Mouse (Mus musculus) C2C12 (cell line): Measurements from ENCODE around the gene Megf8. TPM values are rescaled to one million over a fixed set of nuclear protein-coding genes. Genes with fewer than 3 reads are reported as not detected.

Experiments
- H3K27me3 ChIP-seq: one replicate; pipeline ENCODE4 v1.6.1; 2011; ENCODE audit not compliant: control insufficient read depth, insufficient read depth, insufficient read length
- H3K36me3 ChIP-seq: one replicate; pipeline ENCODE4 v1.6.1; 2011; ENCODE audit not compliant: control insufficient read depth, insufficient read depth
- H3K4me3 ChIP-seq: one replicate; pipeline ENCODE4 v1.5.1; 2011; ENCODE audit warnings: mild to moderate bottlenecking, control low read depth; ENCODE audit not compliant: poor library complexity, insufficient read depth, severe bottlenecking
- H3K79me2 ChIP-seq: one replicate; pipeline ENCODE4 v1.6.1; 2011; ENCODE audit not compliant: control insufficient read depth, insufficient read depth
- H3K79me3 ChIP-seq: one replicate; pipeline ENCODE4 v1.6.1; 2011; ENCODE audit warnings: low read depth, control low read depth
- H3ac ChIP-seq: one replicate; pipeline ENCODE3; 2011; ENCODE audit warnings: low read depth; ENCODE audit not compliant: control insufficient read depth, insufficient read length
- CEBPB ChIP-seq: IDR thresholded peaks from one replicate; pipeline ENCODE4 v1.6.1; 2011; ENCODE audit warnings: low read depth, mild to moderate bottlenecking, control low read depth, moderate library complexity
- CTCF ChIP-seq: IDR thresholded peaks from one replicate; pipeline ENCODE4 v1.5.1; 2011; ENCODE audit not compliant: control insufficient read depth, insufficient read depth, insufficient read length
- FOSL1 ChIP-seq: IDR thresholded peaks from one replicate; pipeline ENCODE4 v1.8.0; 2011; ENCODE audit warnings: mild to moderate bottlenecking, low read length; ENCODE audit not compliant: poor library complexity, insufficient read depth, severe bottlenecking
- MAX ChIP-seq: IDR thresholded peaks from one replicate; pipeline ENCODE4 v1.6.1; 2011; ENCODE audit warnings: mild to moderate bottlenecking, control low read depth
- MYOD1 ChIP-seq: IDR thresholded peaks from one replicate; pipeline ENCODE4 v1.6.1; 2011; ENCODE audit warnings: low read depth; ENCODE audit not compliant: control insufficient read depth, insufficient read length
- MYOG ChIP-seq: IDR thresholded peaks from one replicate; pipeline ENCODE4 v1.6.1; 2011; ENCODE audit not compliant: control insufficient read depth, insufficient read length; ENCODE audit errors: extremely low read depth
- USF1 ChIP-seq: IDR thresholded peaks from one replicate; pipeline ENCODE4 v1.6.1; 2011; ENCODE audit warnings: low read depth, mild to moderate bottlenecking, control low read depth, moderate library complexity
- long read RNA-seq, 2 experiments: library from polyadenylated mRNA; unstranded; transcript quantifications; one replicate each; pipeline ENCODE4 v2.0.0; 2019 to 2020
- polyA plus RNA-seq: library from polyadenylated mRNA; unstranded; fragments of >200 nt; fragmentation: generic; extraction: Trizol; gene quantifications from one replicate; pipeline ENCODE4 v1.2.1, GENCODE M21; 2012; ENCODE audit warnings: missing spikeins

The Megf8 gene
- 31.9 TPM for polyA plus RNA-seq
- long read RNA-seq, experiment 1, partial matches to known transcripts, result 23 of 23 reads
- long read RNA-seq, experiment 1, other reads (novel, unspliced or antisense), result 0 of 23 reads
- long read RNA-seq, experiment 2, partial matches to known transcripts, result 16 of 26 reads
- long read RNA-seq, experiment 2, other reads (novel, unspliced or antisense), result 10 of 26 reads

GRCm38 (mm10) chr7:25316532-25317445, at the start of gene Megf8:
TSS of gene Megf8 (plus strand) at chr7:25317164.
- TF ChIP-seq MYOD1 (no peak), USF1 (no peak), CEBPB (no peak), FOSL1 (no peak), CTCF (peak; percentile 55), MYOG (no peak), MAX (no peak)

DNA sequence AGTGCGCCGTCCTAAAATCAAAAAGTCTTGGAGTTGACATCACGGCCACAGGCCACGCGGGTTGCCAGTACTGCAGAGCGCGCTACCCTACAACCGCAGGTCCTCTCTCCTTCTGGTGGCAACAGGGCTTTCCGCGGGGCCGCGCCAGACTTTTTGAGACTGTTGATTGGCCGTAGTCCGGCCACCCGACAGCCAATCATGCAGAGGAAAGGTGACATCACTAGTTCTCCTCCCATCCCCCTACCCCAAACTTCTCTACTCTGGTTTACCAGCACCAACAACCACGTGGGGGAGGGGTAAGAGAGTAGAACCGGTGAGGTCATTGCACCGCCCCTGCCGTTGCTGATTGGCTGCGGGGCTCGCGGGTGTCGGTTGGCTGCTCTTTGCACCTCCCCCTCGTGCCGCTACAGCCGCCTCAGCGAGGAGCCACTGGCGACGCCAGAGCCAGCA, 49.6 kb upstream of the Megf8 start, which contains the start of gene Cic:
Cic (plus strand) TSS at position 404 of the 450 bp plus-strand sequence.
- Histone ChIP-seq H3K79me3 (peaks cover 3% of the 10 kb centered on the region), H3K27me3 (no peaks in the 10 kb centered on the region), H3K4me3 (peak within 1 kb of the TSS; percentile 49), H3ac (peak within 1 kb of the TSS; percentile 77), H3K36me3 (no peaks in the 10 kb centered on the region), H3K79me2 (no peaks in the 10 kb centered on the region)
- TF ChIP-seq MAX, result peak; percentile 71
- TF ChIP-seq MYOD1, result no peak
- peak; percentile 64 for TF ChIP-seq USF1

More at GRCm38 (mm10) chr7:25316532-25317445, at the start of gene Megf8:
- Histone ChIP-seq H3K4me3 (peak within 1 kb of the TSS; percentile 46), H3K79me2 (peaks cover 45% of the 10 kb centered on the region), H3K27me3 (peaks cover 33% of the 10 kb centered on the region), H3ac (peak within 1 kb of the TSS; percentile 84), H3K36me3 (no peaks in the 10 kb centered on the region), H3K79me3 (peaks cover 15% of the 10 kb centered on the region)

DNA sequence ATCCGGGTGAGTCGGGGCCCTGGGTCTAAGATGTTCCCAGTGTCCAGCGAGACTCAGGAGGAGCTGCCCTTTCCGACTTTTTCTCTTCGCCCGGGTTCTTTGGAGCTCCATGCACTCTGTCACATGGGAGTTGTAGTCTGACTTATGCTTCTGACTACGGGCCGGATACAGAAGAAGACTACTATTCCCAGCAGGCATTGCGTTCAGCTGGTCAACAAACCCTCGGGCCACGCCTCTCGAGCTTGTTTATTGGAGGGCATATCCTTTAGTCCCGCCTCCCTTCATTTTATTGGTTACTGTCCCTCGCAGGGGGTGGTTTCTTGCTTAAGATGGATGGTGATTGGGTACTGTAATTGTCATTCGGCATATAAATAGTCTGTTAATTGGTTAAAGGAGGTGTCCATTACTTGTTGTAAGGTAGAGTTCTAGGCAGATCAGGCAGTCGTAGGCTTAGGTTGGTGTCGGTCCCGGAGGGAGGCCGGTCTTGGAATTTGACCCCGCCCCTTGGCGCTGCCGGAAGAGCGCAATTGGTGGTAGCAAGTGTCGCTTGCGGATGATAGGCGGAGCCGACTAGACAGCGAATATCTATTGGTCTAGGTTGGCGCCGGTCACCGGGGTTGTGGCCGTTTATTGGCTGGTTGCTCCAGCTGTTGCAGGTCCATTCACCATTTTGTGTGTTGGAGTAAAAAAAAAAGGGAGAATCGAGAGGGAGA, 49.1 kb upstream of the Megf8 start:
- Histone ChIP-seq H3ac (peak overlapping the region; percentile 77), H3K4me3 (peak overlapping the region; percentile 49), H3K79me3 (peaks cover 3% of the 10 kb centered on the region), H3K36me3 (no peaks in the 10 kb centered on the region), H3K27me3 (no peaks in the 10 kb centered on the region), H3K79me2 (no peaks in the 10 kb centered on the region)
- TF ChIP-seq USF1, result no peak
- peak; percentile 27 for TF ChIP-seq MAX

DNA sequence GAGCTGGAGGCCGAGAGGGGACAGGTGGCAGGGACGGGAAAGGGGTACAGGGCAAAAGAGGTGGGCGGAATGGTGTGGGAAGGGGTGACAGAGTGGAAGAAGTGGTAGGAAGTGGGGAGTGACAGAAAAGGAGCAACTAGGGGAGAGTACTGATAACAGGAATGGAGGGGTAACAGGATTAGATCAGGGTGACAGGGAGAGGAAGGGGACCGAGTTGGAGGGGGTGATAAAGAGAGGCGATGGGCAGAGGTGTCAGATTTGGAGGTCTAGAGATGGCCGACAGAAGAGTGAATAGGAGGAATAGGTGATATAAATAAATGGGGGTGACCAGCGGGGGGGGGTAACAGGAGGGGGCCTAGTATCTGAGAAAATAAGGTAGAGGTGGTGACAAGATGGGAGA, 48.4 kb upstream of the Megf8 start:
- Histone ChIP-seq H3K27me3 (no peaks in the 10 kb centered on the region), H3ac (peak overlapping the region; percentile 50), H3K79me2 (no peaks in the 10 kb centered on the region), H3K36me3 (no peaks in the 10 kb centered on the region), H3K79me3 (peaks cover 3% of the 10 kb centered on the region), H3K4me3 (peak overlapping the region; percentile 49)
- TF ChIP-seq MAX (no peak), FOSL1 (no peak), MYOG (no peak), CTCF (no peak), USF1 (no peak), MYOD1 (no peak), CEBPB (no peak)

DNA sequence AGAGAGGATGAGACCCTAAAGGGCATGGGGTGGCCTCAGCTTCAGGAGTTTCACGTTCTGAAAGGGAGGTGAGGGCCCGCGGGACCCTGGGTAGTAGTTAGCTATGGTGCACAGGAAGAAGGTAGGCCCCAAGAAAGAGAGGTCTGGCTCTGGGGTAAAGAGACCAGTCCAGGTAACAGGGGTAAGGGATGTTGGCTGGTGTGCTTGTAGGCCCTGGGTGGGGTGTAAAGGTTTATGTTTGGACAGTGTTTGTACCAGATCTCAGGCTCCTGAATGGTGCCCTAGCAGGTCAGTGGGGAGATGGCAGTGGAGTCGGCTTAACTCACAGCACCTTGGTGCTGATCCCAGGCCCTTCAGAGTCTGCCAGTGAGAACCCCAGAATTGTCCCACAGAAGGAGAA, 47.9 kb upstream of the Megf8 start:
- H3K36me3 ChIP-seq, result no peaks in the 10 kb centered on the region
- H3K79me3 ChIP-seq, result peaks cover 3% of the 10 kb centered on the region
- no peaks in the 10 kb centered on the region for H3K79me2 ChIP-seq
- H3K4me3 ChIP-seq, result peak overlapping the region; percentile 49
- peak overlapping the region; percentile 50 for H3ac ChIP-seq
- H3K27me3 ChIP-seq, result no peaks in the 10 kb centered on the region
- no peak for TF ChIP-seq MYOD1
- no peak for TF ChIP-seq FOSL1
- no peak for TF ChIP-seq USF1
- TF ChIP-seq CTCF, result no peak
- TF ChIP-seq MAX, result no peak
- no peak for TF ChIP-seq MYOG
- no peak for TF ChIP-seq CEBPB
